Mouse (Mus musculus) lung, postnatal 0 days (tissue): ENCODE measurements around the gene Polr1c.

Experiments
- CTCF ChIP-seq: IDR thresholded peaks from 2 replicates; pipeline ENCODE4 v1.5.1; 2016; ENCODE audit warnings: antibody characterized with exemption, mild to moderate bottlenecking
- EP300 ChIP-seq: IDR thresholded peaks from 2 replicates; pipeline ENCODE4 v1.6.1; 2016; ENCODE audit warnings: antibody characterized with exemption, mild to moderate bottlenecking, control low read depth

DNA sequence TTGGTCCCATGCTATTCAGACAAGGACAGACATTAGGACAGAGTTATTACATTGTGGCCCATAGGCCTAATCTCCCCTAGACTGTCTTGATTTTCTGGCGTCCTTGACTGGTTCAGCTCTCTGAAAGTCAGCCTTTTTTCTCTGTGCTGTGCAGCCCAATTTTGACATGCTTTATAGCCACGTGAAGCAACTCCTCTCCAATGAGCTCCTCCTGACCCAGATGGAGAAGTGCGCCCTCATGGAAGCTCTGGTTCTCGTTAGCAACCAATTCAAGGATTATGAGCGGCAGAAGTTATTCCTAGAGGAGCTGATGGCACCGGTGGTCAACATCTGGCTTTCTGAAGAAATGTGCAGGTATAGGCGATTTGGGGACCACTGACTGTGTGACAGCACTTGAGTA, 20.3 kb downstream of the Polr1c start:
- TF ChIP-seq CTCF (no peak), EP300 (no peak)
